Mouse (Mus musculus): ENCODE measurements at regions not wholly inside any gene's neighbourhood (a gene's known extent, or its start where the extent isn't known, plus 50 kb on each side); places are given as distances from the start of the nearest gene placed in this dataset.
A peak's percentile ranks its signal among the peaks of the same experiment; 100 is the strongest.

DNA sequence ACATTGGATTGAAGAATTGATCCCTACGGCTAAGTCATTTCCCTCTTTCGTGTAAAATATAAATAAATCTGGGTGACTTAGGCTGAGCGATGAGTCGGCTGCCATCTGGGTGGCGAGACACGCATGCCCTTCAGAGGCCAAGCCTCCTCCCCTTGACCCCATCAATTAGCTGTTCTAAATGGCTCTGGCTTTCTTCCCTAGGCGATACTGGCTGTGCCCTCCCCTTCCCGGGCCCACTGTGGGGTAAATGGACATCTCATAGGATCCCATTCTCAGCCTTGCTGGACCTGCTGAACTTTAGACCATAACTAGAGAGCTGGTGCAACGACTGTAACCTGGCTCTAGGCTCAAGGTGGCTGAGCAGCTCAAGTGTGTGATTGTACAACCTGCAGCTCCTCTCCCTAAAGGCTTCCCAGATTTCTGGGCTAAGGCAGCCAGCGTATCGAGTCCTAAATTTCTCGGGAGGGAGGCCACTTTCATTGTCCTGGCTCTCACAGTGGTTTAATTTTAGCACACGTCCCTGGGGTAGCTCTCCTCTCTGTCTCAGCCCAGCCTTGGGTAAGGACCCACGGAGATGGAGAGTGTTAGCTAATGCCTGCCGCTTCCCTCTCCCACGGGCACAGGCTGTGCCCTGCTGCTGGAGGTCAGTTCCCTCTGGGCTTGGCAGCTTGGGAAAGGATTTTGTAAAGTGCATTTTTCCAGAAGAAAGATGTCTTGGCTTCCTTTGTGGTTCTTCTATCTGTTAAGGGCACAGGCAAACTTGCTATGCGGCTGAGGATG lies 80.7 kb upstream of the Zc3h12a start:
- DNase-seq (ENCODE audit: low read depth, low spot score) = no peak

DNA sequence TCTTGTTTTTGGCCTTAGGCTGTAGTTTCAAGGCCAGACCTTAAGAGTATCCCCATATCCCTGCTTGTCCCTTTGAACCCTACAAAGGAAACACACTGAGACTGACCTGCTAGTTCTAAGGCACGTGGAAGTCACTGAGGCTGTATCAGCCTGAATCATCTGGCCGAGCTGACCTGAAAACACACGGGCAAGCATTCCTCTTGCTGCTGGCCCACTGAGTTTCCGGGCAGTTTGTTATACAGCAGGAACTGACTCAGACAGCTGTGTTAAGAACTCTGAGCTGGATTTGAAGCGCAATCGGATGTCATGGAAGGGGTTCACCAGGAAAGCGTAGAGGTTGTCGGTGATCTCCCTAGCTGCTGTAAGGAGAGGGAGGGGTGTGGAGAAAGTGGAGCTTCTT lies 75.9 kb upstream of the Zc3h12a start:
- DNase-seq (ENCODE audit: low read depth, low spot score) = peak; percentile 31

DNA sequence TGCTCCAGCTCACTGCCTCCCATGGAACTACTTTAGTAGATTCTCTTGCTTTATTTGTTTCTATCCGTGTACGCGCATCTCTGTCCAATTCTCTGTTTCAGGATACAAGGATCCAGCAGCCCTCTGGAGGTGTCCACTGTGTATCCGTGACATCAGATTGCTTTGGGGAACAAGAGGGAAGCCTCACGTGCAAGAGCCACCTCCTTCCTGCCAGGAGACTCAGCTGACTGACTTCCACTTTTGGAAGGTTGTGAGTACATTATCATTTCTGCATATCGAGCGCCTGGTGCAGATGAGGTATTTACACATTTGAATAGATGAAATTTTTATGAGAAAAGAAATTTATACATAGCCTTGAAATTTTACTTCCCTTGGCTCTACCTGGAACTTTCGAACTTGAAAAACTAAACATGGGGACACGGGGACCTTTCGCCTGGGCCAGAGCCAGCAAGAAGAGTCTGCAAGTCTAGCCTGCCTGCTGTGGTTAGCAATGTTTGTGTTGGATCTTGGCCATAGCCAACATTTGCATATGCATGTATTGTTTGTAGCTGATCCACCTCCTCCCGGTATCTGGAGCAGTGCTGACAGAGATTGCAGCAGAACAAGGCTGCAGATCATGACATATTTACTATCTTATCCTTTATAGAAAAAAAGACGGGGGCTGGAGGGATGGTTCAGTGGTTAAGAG lies 74.1 kb upstream of the Zc3h12a start:
- no peak for DNase-seq (ENCODE audit: low read depth, low spot score)

DNA sequence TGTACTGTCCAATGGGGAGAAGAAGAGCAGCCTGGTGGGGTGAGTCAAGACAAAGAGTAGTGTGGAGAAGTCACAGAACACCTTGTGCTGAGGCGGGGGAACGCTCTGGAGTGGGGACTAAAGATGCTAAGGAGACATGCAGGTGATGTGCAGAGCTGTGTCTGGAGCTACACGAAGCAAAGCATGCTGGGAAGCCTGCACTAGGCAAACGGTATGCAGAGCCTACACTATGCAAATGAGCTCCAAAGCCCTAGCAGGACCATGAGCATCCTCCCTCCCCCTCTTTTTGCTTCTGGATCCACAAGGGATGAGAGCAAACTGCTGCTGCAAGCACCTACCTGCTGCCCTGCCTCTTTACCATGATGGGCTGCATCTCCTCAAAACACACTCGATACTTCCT lies 73.1 kb upstream of the Zc3h12a start:
- DNase-seq (ENCODE audit: low read depth, low spot score) = peak; percentile 59

DNA sequence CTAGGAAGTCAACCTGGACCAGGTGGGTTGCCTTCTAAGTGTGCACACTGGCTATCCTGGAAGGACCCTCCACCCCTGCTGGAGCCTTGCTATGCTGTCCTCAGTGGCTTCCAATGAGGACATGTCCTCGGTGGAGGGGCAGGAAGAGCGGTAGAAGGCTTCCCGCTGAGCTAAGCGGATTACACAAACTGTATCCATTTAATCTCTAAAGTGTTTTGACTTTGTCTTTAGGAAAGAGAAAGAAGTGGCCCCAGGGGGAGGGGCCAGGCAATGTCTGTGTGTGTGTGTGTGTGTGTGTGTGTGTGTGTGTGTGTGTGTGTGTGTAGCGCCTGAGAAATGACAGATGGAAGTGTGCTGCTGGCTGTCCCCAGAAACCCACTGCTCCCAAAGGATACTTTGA lies 71.6 kb upstream of the Zc3h12a start:
- DNase-seq (ENCODE audit: low read depth, low spot score) = no peak

DNA sequence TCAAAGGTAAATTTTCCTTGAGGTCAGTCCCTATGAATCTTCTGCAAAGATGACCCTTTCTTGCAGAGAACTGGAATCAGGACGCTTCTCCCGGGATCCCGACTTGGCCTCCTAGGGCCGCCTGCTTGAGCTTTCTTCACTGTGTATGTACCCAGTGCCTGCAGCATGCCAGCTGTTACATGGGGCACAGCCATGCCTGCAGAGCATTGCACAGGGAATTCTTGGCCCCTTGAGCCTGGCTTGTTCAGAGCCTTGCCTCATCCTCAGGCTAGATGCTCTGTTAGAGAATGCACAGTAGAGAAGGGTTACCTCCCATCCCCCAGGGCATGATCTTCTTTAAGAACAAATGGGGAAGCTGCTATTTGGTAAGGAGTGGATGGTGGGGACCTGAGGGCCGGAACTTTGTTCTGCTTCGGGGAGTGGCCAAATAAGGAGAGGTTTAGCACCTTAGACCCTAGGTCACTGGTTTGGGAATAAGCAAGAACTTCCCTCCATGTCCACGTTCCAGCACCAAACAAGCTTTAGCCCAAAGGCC lies 68.3 kb upstream of the Zc3h12a start:
- peak; percentile 84 for DNase-seq (ENCODE audit: low read depth, low spot score)

DNA sequence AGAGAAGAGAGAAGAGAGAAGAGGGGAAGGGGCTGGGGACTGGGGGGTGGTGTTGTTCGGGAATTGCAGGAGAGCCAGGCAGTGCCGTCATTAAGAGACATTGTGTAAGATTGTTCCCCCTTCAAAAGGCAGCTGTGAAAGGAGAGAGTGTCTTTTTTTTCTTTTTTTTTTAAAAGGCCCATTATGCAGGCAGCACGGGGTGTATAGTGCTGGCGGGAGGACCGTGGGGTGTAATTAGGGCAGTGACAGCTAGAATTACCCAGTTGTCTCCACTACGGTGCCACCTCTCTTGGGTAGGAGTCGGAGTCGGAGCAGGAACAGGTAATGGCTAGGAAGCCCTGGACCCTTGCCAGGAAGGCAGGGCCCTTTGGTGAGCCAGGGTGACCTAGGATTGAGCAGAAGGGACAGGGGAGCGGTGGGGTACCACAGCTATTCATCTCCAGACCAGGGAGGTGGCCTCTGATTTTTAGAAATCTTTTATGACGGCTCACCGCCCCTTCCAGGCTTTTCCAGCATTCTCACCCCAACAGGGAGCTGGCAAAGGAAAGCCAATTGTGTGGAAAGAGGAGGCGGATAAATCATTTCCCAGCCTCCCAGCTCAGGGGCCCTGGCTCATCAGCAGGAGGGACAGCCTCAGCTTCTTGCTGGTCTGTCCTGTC lies 67.2 kb upstream of the Zc3h12a start:
- no peak for DNase-seq (ENCODE audit: low read depth, low spot score)

DNA sequence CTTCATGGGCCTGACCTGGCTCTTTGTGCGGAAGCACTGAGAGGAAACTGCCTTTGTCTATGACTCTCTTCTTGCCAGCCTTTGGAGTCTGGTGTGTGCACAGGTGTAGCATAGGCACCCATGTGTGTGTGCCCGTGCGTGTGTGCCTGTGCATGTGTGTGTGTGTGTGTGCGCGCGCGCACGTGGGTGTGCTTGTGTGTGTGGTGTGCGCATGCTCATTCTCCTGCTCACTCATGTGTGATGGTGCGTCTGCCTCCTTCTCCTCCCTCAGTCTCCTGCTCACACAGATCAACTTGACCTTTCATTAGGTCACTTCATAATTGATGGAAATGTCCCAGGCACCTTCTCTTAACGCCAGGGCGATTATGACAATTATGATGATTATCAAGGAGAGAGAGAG lies 66.7 kb upstream of the Zc3h12a start:
- DNase-seq (ENCODE audit: low read depth, low spot score) = no peak

DNA sequence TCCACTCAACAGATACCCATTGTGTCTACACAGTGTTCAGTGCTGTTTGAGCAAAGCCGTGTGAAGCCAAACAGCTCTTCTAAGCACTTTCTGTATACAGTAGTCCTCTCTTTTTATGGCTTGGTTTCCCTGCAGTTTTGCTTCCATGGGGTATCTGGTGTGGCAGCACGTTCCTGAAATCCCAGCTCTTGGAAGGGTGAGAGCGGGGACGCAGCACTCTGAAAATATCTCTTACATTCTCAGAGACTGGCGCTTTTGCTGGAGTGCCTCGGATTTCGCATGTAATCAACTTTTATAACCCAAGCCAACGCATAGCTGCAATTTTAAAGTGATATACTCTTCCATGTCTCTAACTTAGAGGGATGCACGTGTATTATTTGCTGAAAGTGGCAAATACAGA lies 64.0 kb upstream of the Zc3h12a start:
- no peak for DNase-seq (ENCODE audit: low read depth, low spot score)

DNA sequence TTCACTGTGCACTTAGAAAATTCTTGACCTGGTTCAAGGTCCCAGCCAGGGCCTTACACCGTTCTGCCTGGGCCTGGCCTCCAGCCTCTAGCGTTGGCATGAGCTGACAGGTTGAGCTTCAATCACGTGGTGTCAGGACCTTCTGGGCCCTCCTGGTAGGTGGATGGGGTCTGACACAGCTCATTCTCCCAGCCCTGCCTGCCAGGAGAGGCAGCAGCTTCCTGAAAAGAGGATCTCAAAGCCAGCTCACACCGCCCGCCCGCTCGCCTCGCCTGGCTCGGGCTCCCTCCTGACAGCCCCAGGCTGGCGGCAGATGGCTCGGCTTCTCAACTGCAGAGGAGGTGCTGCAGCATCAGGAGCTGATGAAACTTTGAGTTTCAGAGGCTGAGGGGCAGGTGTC lies 63.4 kb upstream of the Zc3h12a start:
- peak; percentile 88 for DNase-seq (ENCODE audit: low read depth, low spot score)

DNA sequence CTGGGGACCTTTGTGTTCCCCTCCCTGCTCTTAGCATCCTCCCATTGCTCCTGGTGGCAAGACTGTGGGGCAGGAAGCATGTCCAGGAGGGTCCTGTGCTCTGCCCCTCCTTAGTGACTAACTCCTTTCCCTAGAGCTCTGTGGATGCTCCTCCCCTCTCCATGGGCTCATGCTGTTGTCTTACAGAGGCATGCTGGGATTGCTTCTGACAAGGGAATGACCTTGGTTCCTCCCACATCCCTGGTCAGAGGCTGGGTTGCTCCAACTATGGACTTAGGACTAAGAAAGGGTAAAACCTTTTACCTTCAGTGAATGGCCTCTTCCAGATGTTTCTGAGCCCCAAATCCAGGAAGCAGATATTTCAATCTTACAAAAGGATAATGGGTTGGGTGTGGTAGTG lies 62.3 kb upstream of the Zc3h12a start:
- DNase-seq (ENCODE audit: low read depth, low spot score) = peak; percentile 75

DNA sequence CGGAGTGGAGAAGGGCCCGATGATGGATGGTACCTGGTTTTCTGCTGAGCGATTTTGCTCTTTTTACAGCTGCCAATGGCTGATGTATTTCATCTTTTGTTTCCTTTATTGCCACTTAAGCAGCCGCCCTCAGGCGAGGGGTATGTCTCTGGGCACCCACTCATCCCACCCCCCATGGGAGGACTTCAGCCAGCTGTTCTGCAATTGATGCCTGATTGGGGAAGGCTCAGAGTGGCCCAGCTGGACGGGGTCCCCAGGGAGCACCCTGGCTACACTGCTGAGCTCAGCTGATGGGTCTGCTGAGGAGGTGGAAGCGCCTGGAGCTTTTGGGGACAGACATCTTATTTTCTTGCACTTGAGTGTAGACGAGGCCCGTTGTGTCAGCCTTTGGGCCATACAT lies 58.6 kb upstream of the Zc3h12a start:
- no peak for DNase-seq (ENCODE audit: low read depth, low spot score)

DNA sequence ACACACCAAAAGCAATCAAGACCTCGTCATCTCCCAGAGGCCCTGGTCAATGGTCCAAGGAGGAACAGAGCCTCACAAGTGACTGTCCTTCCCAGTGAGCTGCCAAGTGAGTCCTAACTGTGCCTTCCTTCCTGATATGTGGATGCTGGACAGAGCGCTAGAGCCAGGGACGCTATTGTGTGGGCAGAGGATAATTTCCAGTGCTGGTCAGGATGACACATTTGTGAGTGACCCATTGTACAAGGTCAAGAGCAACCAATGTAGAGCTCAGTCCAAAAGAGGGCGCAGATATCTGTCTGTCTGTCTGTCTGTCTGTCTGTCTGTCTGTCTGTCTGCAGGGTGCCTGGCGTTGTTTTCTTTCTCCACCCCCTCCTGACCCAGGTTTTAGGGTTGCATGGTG lies 57.4 kb upstream of the Zc3h12a start:
- no peak for DNase-seq (ENCODE audit: low read depth, low spot score)

DNA sequence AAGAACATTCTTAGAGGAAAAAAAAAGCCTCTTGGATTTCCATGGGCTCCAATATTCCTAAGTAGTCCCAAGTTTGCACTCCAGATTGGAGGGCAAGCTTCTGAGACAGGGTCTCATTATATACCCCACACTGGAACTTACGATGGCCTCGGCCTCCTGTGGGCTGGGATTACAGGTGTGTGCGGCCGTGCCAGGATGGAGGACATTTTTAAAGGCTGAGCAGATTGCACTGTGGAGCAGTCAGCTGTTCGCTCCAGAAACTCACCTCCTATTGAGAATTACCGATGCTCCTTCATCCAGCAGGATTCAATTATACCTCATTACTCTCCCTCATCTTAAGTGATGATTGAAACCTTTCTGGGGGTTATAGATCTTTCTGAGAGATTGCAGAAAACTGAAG lies 53.3 kb upstream of the Zc3h12a start:
- DNase-seq (ENCODE audit: low read depth, low spot score) = no peak

DNA sequence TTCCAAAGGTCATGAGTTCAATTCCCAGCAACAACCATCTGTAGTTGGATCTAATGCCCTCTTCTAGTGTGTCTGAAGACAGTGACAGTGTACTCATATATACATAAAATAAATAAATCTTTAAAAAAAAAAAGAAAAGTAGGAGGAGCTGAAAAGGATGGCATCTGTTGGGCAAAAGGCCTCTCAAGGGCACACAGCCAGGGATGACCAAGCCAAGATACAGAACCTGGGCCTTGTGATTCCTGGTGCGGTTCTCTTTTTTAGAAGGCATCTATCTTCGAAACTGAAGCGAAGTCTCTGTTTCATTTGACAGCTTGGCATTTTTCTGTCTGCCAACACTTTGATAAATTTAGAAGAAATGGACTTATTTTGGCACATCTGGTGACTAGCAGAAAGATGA lies 50.9 kb upstream of the Zc3h12a start:
- DNase-seq (ENCODE audit: low read depth, low spot score) = no peak

DNA sequence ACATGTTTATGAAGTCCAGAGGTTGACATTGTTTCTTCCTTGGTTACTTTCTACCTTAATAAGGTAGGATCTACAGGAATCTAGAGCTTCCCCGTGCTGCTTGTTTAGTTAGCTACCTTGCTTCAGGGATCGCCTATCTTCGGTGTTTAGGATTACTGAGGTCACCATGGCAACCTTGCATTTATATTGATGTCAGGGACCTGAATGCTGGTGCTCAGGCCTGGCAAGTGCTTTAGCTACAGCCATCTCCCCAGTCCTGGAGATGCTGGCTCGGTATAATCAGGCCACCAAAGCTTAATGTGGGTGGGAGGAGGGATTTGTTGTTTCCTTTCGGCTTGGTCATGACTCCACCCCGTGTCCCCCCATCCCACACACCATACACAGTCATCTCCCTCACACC lies 50.0 kb upstream of the Zc3h12a start:
- DNase-seq (ENCODE audit: low read depth, low spot score) = no peak
